Mouse (Mus musculus) stomach, embryonic 16.5 days (tissue): ENCODE results near the gene Pmm1. TPM values are rescaled to one million over a fixed set of nuclear protein-coding genes. Genes with fewer than 3 reads are reported as not detected.

ENCODE experiments used
- ATAC-seq: fragments of 200-750 bp; cut with Nextera tagmentation; 2 replicates; pipeline ENCODE4 v1.8.0; 2017; ENCODE audit warnings: moderate number of reproducible peaks, moderate TSS enrichment; ENCODE audit not compliant: insufficient read depth, low FRiP score
- H3K27ac ChIP-seq: fragments of 300-500 bp; sonication (generic); 2 replicates; pipeline ENCODE4 v1.5.1; 2014; ENCODE audit warnings: low read length
- H3K27me3 ChIP-seq: fragments of 300-500 bp; sonication (generic); 2 replicates; pipeline ENCODE4 v1.6.1; 2014; ENCODE audit warnings: low read length, control low read depth, mixed read lengths; ENCODE audit not compliant: control insufficient read depth, insufficient read depth
- H3K36me3 ChIP-seq: fragments of 300-500 bp; sonication (generic); 2 replicates; pipeline ENCODE4 v1.6.1; 2014; ENCODE audit warnings: low read length; ENCODE audit not compliant: control insufficient read depth, insufficient read depth
- H3K4me1 ChIP-seq: fragments of 300-500 bp; sonication (generic); 2 replicates; pipeline ENCODE4 v1.6.1; 2014; ENCODE audit warnings: low read length, control low read depth, mixed read lengths; ENCODE audit not compliant: control insufficient read depth, insufficient read depth
- H3K4me2 ChIP-seq: fragments of 300-500 bp; sonication (generic); 2 replicates; pipeline ENCODE4 v1.6.1; 2014; ENCODE audit warnings: low read depth, low read length, mixed read lengths
- H3K4me3 ChIP-seq: fragments of 300-500 bp; sonication (generic); replicated peaks from 2 replicates; pipeline ENCODE4 v1.5.1; 2014; ENCODE audit warnings: mild to moderate bottlenecking, low read length
- H3K9ac ChIP-seq: fragments of 300-500 bp; sonication (generic); 2 replicates; pipeline ENCODE4 v1.6.1; 2014; ENCODE audit warnings: low read length
- H3K9me3 ChIP-seq: fragments of 300-500 bp; sonication (generic); replicated peaks from 2 replicates; pipeline ENCODE4 v1.6.1; 2016; ENCODE audit warnings: low read length, control low read depth; ENCODE audit not compliant: control insufficient read depth
- WGBS: fragments of 180-500 bp; shearing (Covaris S2); extraction: QIAGEN DNeasy Blood & Tissue Kit; methylation state at CpG from one replicate; pipeline ENCODE4 v1.1.7; 2014; 5-methylcytosine and 5-hydroxymethylcytosine counted together
- polyA plus RNA-seq: library from polyadenylated mRNA; unstranded; fragments of >200 nt; fragmentation: Nextera tagmentation; extraction: Ambion mirVana; gene quantifications from 2 replicates; pipeline ENCODE4 v1.2.1, GENCODE M21; 2015

The Pmm1 gene
- polyA plus RNA-seq, 1 experiment from 2014 or later = 31.5 TPM

- Histone ChIP-seq H3K36me3 (0 out of 2 replicates have a peak, but pooled peaks cover 4% of the 10 kb centered on the region), H3K9me3 (no peaks in the 10 kb centered on the region), H3K9ac (no peak overlapping the region), H3K4me1 (no peaks in the 10 kb centered on the region), H3K27me3 (no peaks in the 10 kb centered on the region), H3K4me2 (no peak overlapping the region), H3K27ac (no peak overlapping the region), H3K4me3 (no peak overlapping the region)
- WGBS = 84% methylated on average over 9 of the region's 9 CpGs
- ATAC-seq = no peak
These were observed 9.6 kb downstream of the Pmm1 start for GRCm38 (mm10) chr15:81951159-81951558.

- Histone ChIP-seq H3K9ac (no peak overlapping the region), H3K9me3 (no peaks in the 10 kb centered on the region), H3K36me3 (0 out of 2 replicates have a peak, but pooled peaks cover 4% of the 10 kb centered on the region), H3K27ac (no peak overlapping the region), H3K27me3 (no peaks in the 10 kb centered on the region), H3K4me3 (no peak overlapping the region), H3K4me2 (no peak overlapping the region), H3K4me1 (no peaks in the 10 kb centered on the region)
- no peak for ATAC-seq
- 67% methylated on average over 5 of the region's 5 CpGs for WGBS
These were observed 10.0 kb downstream of the Pmm1 start for GRCm38 (mm10) chr15:81950716-81951115.

- H3K4me1 ChIP-seq = no peaks in the 10 kb centered on the region
- H3K36me3 ChIP-seq = no peaks in the 10 kb centered on the region
- H3K4me2 ChIP-seq = no peak overlapping the region
- H3K9me3 ChIP-seq = no peaks in the 10 kb centered on the region
- ATAC-seq = no peak
- WGBS = 70% methylated on average over 11 of the region's 11 CpGs
- H3K27me3 ChIP-seq = no peaks in the 10 kb centered on the region
- no peak overlapping the region for H3K4me3 ChIP-seq
- H3K9ac ChIP-seq = no peak overlapping the region
- no peak overlapping the region for H3K27ac ChIP-seq
These were observed 11.1 kb downstream of the Pmm1 start for GRCm38 (mm10) chr15:81949476-81950131.

- Histone ChIP-seq H3K4me2 (no peak overlapping the region), H3K4me1 (no peaks in the 10 kb centered on the region), H3K27me3 (no peaks in the 10 kb centered on the region), H3K27ac (no peak overlapping the region), H3K9ac (no peak overlapping the region), H3K36me3 (no peaks in the 10 kb centered on the region), H3K4me3 (no peak overlapping the region), H3K9me3 (no peaks in the 10 kb centered on the region)
- 75% methylated on average over 10 of the region's 10 CpGs for WGBS
- ATAC-seq = no peak
These were observed 11.7 kb downstream of the Pmm1 start for GRCm38 (mm10) chr15:81949076-81949475.

- Histone ChIP-seq H3K4me1 (no peaks in the 10 kb centered on the region; the same call in 1 of the 2 replicates), H3K9ac (no peak overlapping the region), H3K9me3 (no peaks in the 10 kb centered on the region), H3K27ac (no peak overlapping the region), H3K4me3 (no peak overlapping the region), H3K27me3 (no peaks in the 10 kb centered on the region), H3K4me2 (no peak overlapping the region), H3K36me3 (no peaks in the 10 kb centered on the region)
- WGBS = 16% methylated on average over 8 of the region's 9 CpGs
- no peak for ATAC-seq
These were observed 17.5 kb downstream of the Pmm1 start for GRCm38 (mm10) chr15:81943176-81943749.

- H3K9me3 ChIP-seq = no peaks in the 10 kb centered on the region
- peaks cover 4% of the 10 kb centered on the region; the same call in 1 of the 2 replicates for H3K27me3 ChIP-seq
- H3K27ac ChIP-seq = no peak overlapping the region
- no peak overlapping the region for H3K4me3 ChIP-seq
- no peaks in the 10 kb centered on the region for H3K36me3 ChIP-seq
- no peak overlapping the region for H3K4me2 ChIP-seq
- H3K4me1 ChIP-seq = peaks cover 19% of the 10 kb centered on the region
- 93% methylated on average over 2 of the region's 2 CpGs for WGBS
- H3K9ac ChIP-seq = no peak overlapping the region
- ATAC-seq = no peak
These were observed 19.7 kb downstream of the Pmm1 start for GRCm38 (mm10) chr15:81941010-81941409.

GRCm38 (mm10) chr15:81940219-81940618 lies 20.5 kb downstream of the Pmm1 start:
- Histone ChIP-seq H3K27me3 (peaks cover 4% of the 10 kb centered on the region; the same call in 1 of the 2 replicates), H3K9me3 (no peaks in the 10 kb centered on the region), H3K4me2 (no peak overlapping the region), H3K27ac (no peak overlapping the region), H3K4me3 (no peak overlapping the region), H3K4me1 (peaks cover 19% of the 10 kb centered on the region), H3K9ac (no peak overlapping the region), H3K36me3 (no peaks in the 10 kb centered on the region)
- ATAC-seq = no peak
- WGBS = 83% methylated on average over 5 of the region's 5 CpGs

GRCm38 (mm10) chr15:81939774-81940173 lies 21.0 kb downstream of the Pmm1 start:
- peaks cover 19% of the 10 kb centered on the region for H3K4me1 ChIP-seq
- no peak for ATAC-seq
- H3K4me2 ChIP-seq = no peak overlapping the region
- 69% methylated on average over 4 of the region's 4 CpGs for WGBS
- H3K27me3 ChIP-seq = peaks cover 4% of the 10 kb centered on the region; the same call in 1 of the 2 replicates
- H3K27ac ChIP-seq = no peak overlapping the region
- no peak overlapping the region for H3K4me3 ChIP-seq
- no peaks in the 10 kb centered on the region for H3K9me3 ChIP-seq
- H3K36me3 ChIP-seq = no peaks in the 10 kb centered on the region
- H3K9ac ChIP-seq = no peak overlapping the region

GRCm38 (mm10) chr15:81939157-81939715 lies 21.5 kb downstream of the Pmm1 start:
- H3K4me2 ChIP-seq = no peak overlapping the region
- no peak overlapping the region for H3K9ac ChIP-seq
- 83% methylated on average over 10 of the region's 10 CpGs for WGBS
- H3K9me3 ChIP-seq = no peaks in the 10 kb centered on the region
- peaks cover 19% of the 10 kb centered on the region for H3K4me1 ChIP-seq
- H3K27ac ChIP-seq = no peak overlapping the region
- no peaks in the 10 kb centered on the region for H3K36me3 ChIP-seq
- ATAC-seq = no peak
- no peak overlapping the region for H3K4me3 ChIP-seq
- peaks cover 4% of the 10 kb centered on the region; the same call in 1 of the 2 replicates for H3K27me3 ChIP-seq
